Comparison of ENCODE assay signal across 8 mouse cellular contexts in genomic region chr2:4252541-4253291, GRCm38 (mm10).
DNase-seq lines count a peak whose midpoint lies in the region; ATAC-seq lines count a peak whose summit lies in the region.

No protein-coding gene starts in this region.

- 50% methylated on average over 9 of the region's 9 CpGs for WGBS in kidney, embryonic 14.5 days
- 43% methylated on average over 9 of the region's 9 CpGs for WGBS in forebrain, embryonic 16.5 days
- WGBS in neural tube, embryonic 15.5 days, result 19% methylated on average over 9 of the region's 9 CpGs

- H3K9ac ChIP-seq in kidney, embryonic 14.5 days (ENCODE audit: low read depth, low read length), result no peak overlapping the region
- no peak overlapping the region for H3K9ac ChIP-seq in forebrain, embryonic 16.5 days (replicated peaks; ENCODE audit: low read depth, low read length)
- H3K9ac ChIP-seq in neural tube, embryonic 15.5 days (replicated peaks), result no peak overlapping the region

- peaks cover 3% of the 10 kb centered on the region; the same call in 1 of the 2 replicates for H3K4me1 ChIP-seq in kidney, embryonic 14.5 days (ENCODE audit: control insufficient read depth, insufficient read depth, low read length)
- H3K4me1 ChIP-seq in forebrain, embryonic 16.5 days (replicated peaks; ENCODE audit: control insufficient read depth, insufficient read depth, low read length), result peaks cover 15% of the 10 kb centered on the region
- H3K4me1 ChIP-seq in neural tube, embryonic 15.5 days, result peaks cover 26% of the 10 kb centered on the region

- no peaks in the 10 kb centered on the region for H3K9me3 ChIP-seq in kidney, embryonic 14.5 days (ENCODE audit: control insufficient read depth, low read length)
- no peaks in the 10 kb centered on the region for H3K9me3 ChIP-seq in forebrain, embryonic 16.5 days (ENCODE audit: control insufficient read depth, low read length)
- H3K9me3 ChIP-seq in neural tube, embryonic 15.5 days (replicated peaks), result no peaks in the 10 kb centered on the region

- no peak for DNase-seq in kidney, adult 18-20 months
- peak; percentile 20 for DNase-seq in kidney, postnatal 10 days
- no peak for DNase-seq in ovary, postnatal 14 days (ENCODE audit: low spot score)
- no peak for DNase-seq in urinary bladder, postnatal 14 days (ENCODE audit: low spot score)

- H3K27me3 ChIP-seq in kidney, embryonic 14.5 days (ENCODE audit: control insufficient read depth, insufficient read depth, low read length), result no peaks in the 10 kb centered on the region
- no peaks in the 10 kb centered on the region for H3K27me3 ChIP-seq in forebrain, embryonic 16.5 days (replicated peaks; ENCODE audit: control insufficient read depth, insufficient read depth, low read length)
- no peaks in the 10 kb centered on the region for H3K27me3 ChIP-seq in neural tube, embryonic 15.5 days (replicated peaks)

- no peak overlapping the region for H3K4me2 ChIP-seq in kidney, embryonic 14.5 days (replicated peaks; ENCODE audit: low read depth, low read length)
- no peak overlapping the region for H3K4me2 ChIP-seq in forebrain, embryonic 16.5 days (ENCODE audit: low read length)
- peak overlapping the region; percentile 29 for H3K4me2 ChIP-seq in neural tube, embryonic 15.5 days

- peak overlapping the region; percentile 30; the same call in 1 of the 2 replicates for H3K27ac ChIP-seq in kidney, embryonic 14.5 days (ENCODE audit: low read depth, low read length)
- peak overlapping the region; percentile 23 for H3K27ac ChIP-seq in forebrain, embryonic 16.5 days (ENCODE audit: low read length)
- peak overlapping the region; percentile 76 for H3K27ac ChIP-seq in neural tube, embryonic 15.5 days (replicated peaks)

- no peaks in the 10 kb centered on the region for H3K36me3 ChIP-seq in kidney, embryonic 14.5 days (ENCODE audit: control insufficient read depth, insufficient read depth, low read length)
- H3K36me3 ChIP-seq in forebrain, embryonic 16.5 days (ENCODE audit: control insufficient read depth, insufficient read depth), result no peaks in the 10 kb centered on the region
- no peaks in the 10 kb centered on the region for H3K36me3 ChIP-seq in neural tube, embryonic 15.5 days

- no peak overlapping the region for H3K4me3 ChIP-seq in kidney, embryonic 14.5 days (ENCODE audit: low read length)
- no peak overlapping the region for H3K4me3 ChIP-seq in forebrain, embryonic 16.5 days (replicated peaks; ENCODE audit: low read length)
- no peak overlapping the region for H3K4me3 ChIP-seq in neural tube, embryonic 15.5 days (replicated peaks)

- ATAC-seq in kidney, embryonic 14.5 days (ENCODE audit: low FRiP score, low TSS enrichment), result no peak
- ATAC-seq in forebrain, embryonic 16.5 days, result peak; percentile 29; the same call in 1 of the 2 replicates
- peak; percentile 43; the same call in 1 of the 2 replicates for ATAC-seq in neural tube, embryonic 15.5 days (ENCODE audit: low FRiP score)
- ATAC-seq in monocyte, adult 5-6 weeks (replicated peaks; ENCODE audit: insufficient number of reproducible peaks, low FRiP score, low TSS enrichment, poor library complexity, severe bottlenecking), result no peak

Comparison
In these comparisons a context has a peak if more than half of its experiments do, and no peak if none do; other contexts are left out.
1. ATAC-seq: peak in forebrain, embryonic 16.5 days (single experiment) and neural tube, embryonic 15.5 days (single experiment); none in kidney, embryonic 14.5 days (single experiment) and monocyte, adult 5-6 weeks (single experiment).
2. H3K27ac ChIP-seq: peak in every context shown above with its lines; median percentile 76 in neural tube, embryonic 15.5 days; 30 in kidney, embryonic 14.5 days; 23 in forebrain, embryonic 16.5 days.